Mouse (Mus musculus): ENCODE measurements around the gene Mtx1.

- TF ChIP-seq CTCF (IDR thresholded peaks at IDR 0.05; ENCODE audit: control insufficient read depth, insufficient read depth, low read length) (no peak), POLR2A (IDR thresholded peaks at IDR 0.05; ENCODE audit: borderline replicate concordance, control insufficient read depth, low read depth, low read length) (no peak)
Measured at GRCm38 (mm10) chr3:89209731-89210130, 17.2 kb downstream of the Mtx1 start.
